Mouse (Mus musculus): ENCODE data around the gene Stxbp5.

- TF ChIP-seq SIN3A (IDR thresholded peaks at IDR 0.05; ENCODE audit: low read length) (no peak), ZC3H11A (IDR thresholded peaks at IDR 0.05; ENCODE audit: low read depth, low read length) (no peak), POLR2A (IDR thresholded peaks at IDR 0.05; ENCODE audit: low read depth, low read length) (no peak), NRF1 (IDR thresholded peaks at IDR 0.05; ENCODE audit: low read depth, low read length) (no peak), CTCF (conservative IDR thresholded peaks at IDR 0.05 in 1 of 2, IDR thresholded peaks at IDR 0.05 in 1 of 2; ENCODE audit: low read depth in 2 of 2, low read length in 2 of 2) (no peak), RCOR1 (conservative IDR thresholded peaks at IDR 0.05; ENCODE audit: low read depth, low read length) (no peak), HCFC1 (IDR thresholded peaks at IDR 0.05; ENCODE audit: low read depth, low read length) (no peak), EP300 (IDR thresholded peaks at IDR 0.05; ENCODE audit: low read length) (no peak), POLR2AphosphoS2 (IDR thresholded peaks at IDR 0.05; ENCODE audit: low read depth, low read length) (no peak), MAFK (IDR thresholded peaks at IDR 0.05; ENCODE audit: insufficient replicate concordance, low read length) (no peak)
Measured at GRCm38 (mm10) chr10:9897852-9898251, 3.0 kb downstream of the Stxbp5 start.
